Mouse (Mus musculus) telencephalon, adult 2 months (tissue): ENCODE data around the gene Timp3.
A peak's percentile ranks its signal among the peaks of the same experiment; 100 is the strongest.

Experiments used
- DNase-seq: peaks from one replicate; pipeline ENCODE4 v3.0.0-alpha.2; 2011; ENCODE audit warnings: low read depth, low spot score

Gene Timp3

GRCm38 (mm10) chr10:86297307-86297706 is 2.9 kb upstream of the Timp3 start:
- no peak for DNase-seq

- no peak for DNase-seq
Observed at GRCm38 (mm10) chr10:86298326-86298725, 1.8 kb upstream of the Timp3 start.

GRCm38 (mm10) chr10:86299795-86300194 is 377 bp upstream of the Timp3 start:
- no peak for DNase-seq

GRCm38 (mm10) chr10:86301117-86301490 is 932 bp downstream of the Timp3 start:
- no peak for DNase-seq

- DNase-seq = no peak
Observed at GRCm38 (mm10) chr10:86301593-86302317, 1.6 kb downstream of the Timp3 start.

GRCm38 (mm10) chr10:86302318-86302648 is 2.1 kb downstream of the Timp3 start:
- DNase-seq = no peak

- peak; percentile 59 for DNase-seq
Observed at GRCm38 (mm10) chr10:86302761-86303494, 2.8 kb downstream of the Timp3 start.

- DNase-seq = no peak
Observed at GRCm38 (mm10) chr10:86303495-86303876, 3.3 kb downstream of the Timp3 start.

GRCm38 (mm10) chr10:86304583-86304982 is 4.4 kb downstream of the Timp3 start:
- DNase-seq = no peak

- DNase-seq = no peak
Observed at GRCm38 (mm10) chr10:86307235-86307634, 7.1 kb downstream of the Timp3 start.

- no peak for DNase-seq
Observed at GRCm38 (mm10) chr10:86310527-86310926, 10.4 kb downstream of the Timp3 start.

GRCm38 (mm10) chr10:86312976-86313375 is 12.8 kb downstream of the Timp3 start:
- DNase-seq = no peak

GRCm38 (mm10) chr10:86313448-86313847 is 13.3 kb downstream of the Timp3 start:
- DNase-seq = no peak

GRCm38 (mm10) chr10:86315513-86315912 is 15.3 kb downstream of the Timp3 start:
- DNase-seq = no peak

- no peak for DNase-seq
Observed at GRCm38 (mm10) chr10:86317633-86318032, 17.5 kb downstream of the Timp3 start.

GRCm38 (mm10) chr10:86318552-86319140 is 18.5 kb downstream of the Timp3 start:
- DNase-seq = no peak

- no peak for DNase-seq
Observed at GRCm38 (mm10) chr10:86319526-86319925, 19.4 kb downstream of the Timp3 start.

GRCm38 (mm10) chr10:86320204-86320603 is 20.0 kb downstream of the Timp3 start:
- no peak for DNase-seq

- DNase-seq = no peak
Observed at GRCm38 (mm10) chr10:86321194-86321593, 21.0 kb downstream of the Timp3 start.

- no peak for DNase-seq
Observed at GRCm38 (mm10) chr10:86322006-86322405, 21.8 kb downstream of the Timp3 start.

- DNase-seq = no peak
Observed at GRCm38 (mm10) chr10:86323275-86323994, 23.3 kb downstream of the Timp3 start.

- DNase-seq = no peak
Observed at GRCm38 (mm10) chr10:86325272-86325671, 25.1 kb downstream of the Timp3 start.
